Comparison of ENCODE assay signal across 8 mouse cellular contexts in genomic region chr9:108490559-108491285, GRCm38 (mm10). TPM values are rescaled to one million over a fixed set of nuclear protein-coding genes. Genes with fewer than 3 reads are reported as not detected.
DNase-seq lines count a peak whose midpoint lies in the region; ATAC-seq and TF ChIP-seq lines count a peak whose summit lies in the region.

Usp19 (plus strand) TSS chr9:108490602.

- H3K4me1 ChIP-seq in heart, embryonic 12.5 days (replicated peaks), result peaks cover 26% of the 10 kb centered on the region
- H3K4me1 ChIP-seq in kidney, postnatal 0 days (replicated peaks; ENCODE audit: insufficient read depth, low read length), result peaks cover 9% of the 10 kb centered on the region; the same call in 1 of the 2 replicates
- peaks cover 17% of the 10 kb centered on the region for H3K4me1 ChIP-seq in liver, embryonic 11.5 days (replicated peaks; ENCODE audit: control insufficient read depth, insufficient read depth, low read length)
- peaks cover 13% of the 10 kb centered on the region; the same call in 1 of the 2 replicates for H3K4me1 ChIP-seq in stomach, embryonic 14.5 days (ENCODE audit: control insufficient read depth, insufficient read depth, low read length)

- WGBS in heart, embryonic 12.5 days, result under 1% methylated on average over 69 of the region's 69 CpGs
- under 1% methylated on average over 69 of the region's 69 CpGs for WGBS in kidney, postnatal 0 days
- WGBS in liver, embryonic 11.5 days, result under 1% methylated on average over 69 of the region's 69 CpGs
- WGBS in stomach, embryonic 14.5 days, result under 1% methylated on average over 68 of the region's 69 CpGs

- TF ChIP-seq CTCF in kidney, postnatal 0 days (IDR thresholded peaks at IDR 0.05; ENCODE audit: low read depth), result 0 out of 2 replicates have a peak, but pooled peaks have one; percentile 2

- no peaks in the 10 kb centered on the region for H3K27me3 ChIP-seq in heart, embryonic 12.5 days (replicated peaks)
- no peaks in the 10 kb centered on the region for H3K27me3 ChIP-seq in kidney, postnatal 0 days (ENCODE audit: insufficient read depth, low read length)
- no peaks in the 10 kb centered on the region for H3K27me3 ChIP-seq in liver, embryonic 11.5 days (replicated peaks; ENCODE audit: control insufficient read depth, insufficient read depth, low read length)
- H3K27me3 ChIP-seq in stomach, embryonic 14.5 days (ENCODE audit: control insufficient read depth, insufficient read depth, low read length), result no peaks in the 10 kb centered on the region

- H3K36me3 ChIP-seq in heart, embryonic 12.5 days, result peaks cover 81% of the 10 kb centered on the region
- H3K36me3 ChIP-seq in kidney, postnatal 0 days (ENCODE audit: insufficient read depth, low read length), result peaks cover 73% of the 10 kb centered on the region
- peaks cover 42% of the 10 kb centered on the region for H3K36me3 ChIP-seq in liver, embryonic 11.5 days (ENCODE audit: control insufficient read depth, insufficient read depth, low read length)
- H3K36me3 ChIP-seq in stomach, embryonic 14.5 days (ENCODE audit: control insufficient read depth, insufficient read depth, low read length), result peaks cover 75% of the 10 kb centered on the region

- ATAC-seq in erythroid progenitor cell, adult 5-6 weeks (replicated peaks; ENCODE audit: low FRiP score, poor library complexity, severe bottlenecking), result peak; percentile 91
- peak; percentile 91 for ATAC-seq in heart, embryonic 12.5 days (ENCODE audit: insufficient number of reproducible peaks, low FRiP score)
- peak; percentile 94 for ATAC-seq in kidney, postnatal 0 days (replicated peaks; ENCODE audit: low FRiP score, low read depth)
- peak; percentile 92 for ATAC-seq in liver, embryonic 11.5 days (replicated peaks; ENCODE audit: low FRiP score)
- ATAC-seq in stomach, embryonic 14.5 days (ENCODE audit: insufficient number of reproducible peaks, insufficient read depth, low FRiP score, low read depth), result peak; percentile 93

- peak within 1 kb of the TSS; percentile 98 for H3K27ac ChIP-seq in heart, embryonic 12.5 days (ENCODE audit: poor library complexity, severe bottlenecking)
- H3K27ac ChIP-seq in kidney, postnatal 0 days, result peak within 1 kb of the TSS; percentile 98
- peak within 1 kb of the TSS; percentile 97 for H3K27ac ChIP-seq in liver, embryonic 11.5 days (ENCODE audit: low read depth, low read length)
- H3K27ac ChIP-seq in stomach, embryonic 14.5 days (ENCODE audit: low read length), result peak within 1 kb of the TSS; percentile 96

- no peaks in the 10 kb centered on the region for H3K9me3 ChIP-seq in heart, embryonic 12.5 days (replicated peaks)
- no peaks in the 10 kb centered on the region for H3K9me3 ChIP-seq in kidney, postnatal 0 days (replicated peaks; ENCODE audit: low read length)
- H3K9me3 ChIP-seq in liver, embryonic 11.5 days (ENCODE audit: control insufficient read depth, low read length), result no peaks in the 10 kb centered on the region
- no peaks in the 10 kb centered on the region for H3K9me3 ChIP-seq in stomach, embryonic 14.5 days (ENCODE audit: control insufficient read depth, low read depth, low read length)

- DNase-seq in CD4-positive helper T cell, adult 2 months (ENCODE audit: low read depth, low spot score), result peak; percentile 98
- DNase-seq in brain, embryonic 18.5 days (ENCODE audit: low read depth, low spot score), result peak; percentile 92
- DNase-seq in kidney, postnatal 0 days (ENCODE audit: low spot score), result peak; percentile 99
- peak; percentile 94 for DNase-seq in liver, embryonic 11.5 days (ENCODE audit: low spot score)
- DNase-seq in naive thymus-derived CD4-positive, alpha-beta T cell, adult 2 months (ENCODE audit: low read depth), result peak; percentile 97

- peak within 1 kb of the TSS; percentile 99 for H3K9ac ChIP-seq in heart, embryonic 12.5 days
- H3K9ac ChIP-seq in kidney, postnatal 0 days (ENCODE audit: low read depth, low read length), result peak within 1 kb of the TSS; percentile 92
- peak within 1 kb of the TSS; percentile 92 for H3K9ac ChIP-seq in liver, embryonic 11.5 days (ENCODE audit: low read depth, low read length)
- peak within 1 kb of the TSS; percentile 94 for H3K9ac ChIP-seq in stomach, embryonic 14.5 days (replicated peaks; ENCODE audit: low read depth, low read length)

- H3K4me3 ChIP-seq in heart, embryonic 12.5 days, result peak within 1 kb of the TSS; percentile 97
- H3K4me3 ChIP-seq in kidney, postnatal 0 days (replicated peaks; ENCODE audit: low read depth, low read length), result peak within 1 kb of the TSS; percentile 98
- H3K4me3 ChIP-seq in liver, embryonic 11.5 days (ENCODE audit: low read depth, low read length), result peak within 1 kb of the TSS; percentile 95
- H3K4me3 ChIP-seq in stomach, embryonic 14.5 days (ENCODE audit: low read depth, low read length), result peak within 1 kb of the TSS; percentile 95

- peak within 1 kb of the TSS; percentile 93 for H3K4me2 ChIP-seq in heart, embryonic 12.5 days
- H3K4me2 ChIP-seq in kidney, postnatal 0 days (ENCODE audit: low read length), result peak within 1 kb of the TSS; percentile 55
- peak within 1 kb of the TSS; percentile 97 for H3K4me2 ChIP-seq in liver, embryonic 11.5 days
- peak within 1 kb of the TSS; percentile 73 for H3K4me2 ChIP-seq in stomach, embryonic 14.5 days (replicated peaks; ENCODE audit: low read depth, low read length)

RNA-seq across cellular contexts. Expression of gene Usp19, which starts in this region (rescaled TPM):
- total RNA-seq in erythroid progenitor cell, adult 5-6 weeks (2015; ENCODE audit: low replicate concordance), result 52.6 and 63.7 TPM in 2 replicates
- total RNA-seq in erythroid progenitor cell, adult 5-6 weeks (2017; ENCODE audit: low replicate concordance), result 54.7 and 58.7 TPM in 2 replicates
- polyA plus RNA-seq in heart, embryonic 12.5 days (2016; fragmentation: Nextera tagmentation; extraction: Ambion mirVana), result 78.0 and 84.2 TPM in 2 replicates
- polyA plus RNA-seq in kidney, postnatal 0 days (2015; fragmentation: Nextera tagmentation; extraction: Ambion mirVana), result 43.8 and 47.4 TPM in 2 replicates
- polyA plus RNA-seq in liver, embryonic 11.5 days (2014; fragmentation: Nextera tagmentation; extraction: Ambion mirVana), result 57.5 and 66.8 TPM in 2 replicates
- polyA plus RNA-seq in stomach, embryonic 14.5 days (2014; fragmentation: Nextera tagmentation; extraction: Ambion mirVana), result 49.5 and 54.4 TPM in 2 replicates

Comparison
In these comparisons a context has a peak if more than half of its experiments do, and no peak if none do; other contexts are left out.
1. Peak in every context shown above with its lines: DNase-seq, ATAC-seq, H3K4me3 ChIP-seq and H3K27ac ChIP-seq.